Mouse (Mus musculus): ENCODE data around the gene Slc16a1.

GRCm38 (mm10) chr3:104641313-104641712, 2.8 kb downstream of the Slc16a1 start:
- TF ChIP-seq USF2 (conservative IDR thresholded peaks at IDR 0.05; ENCODE audit: low read depth, low read length) (no peak), CTCF (conservative IDR thresholded peaks at IDR 0.05 in 1 of 2, IDR thresholded peaks at IDR 0.05 in 1 of 2; ENCODE audit: low read depth in 2 of 2, low read length in 2 of 2) (no peak), ZMIZ1 (IDR thresholded peaks at IDR 0.05; ENCODE audit: low read depth, low read length) (no peak), TCF12 (IDR thresholded peaks at IDR 0.05; ENCODE audit: low read depth, low read length) (no peak), MYC (IDR thresholded peaks at IDR 0.05; ENCODE audit: low read depth, low read length) (no peak), MAFK (IDR thresholded peaks at IDR 0.05; ENCODE audit: insufficient replicate concordance, low read length) (no peak), POLR2A (IDR thresholded peaks at IDR 0.05; ENCODE audit: low read depth, low read length) (no peak), TBP (conservative IDR thresholded peaks at IDR 0.05; ENCODE audit: low read depth, low read length) (no peak), E2F4 (IDR thresholded peaks at IDR 0.05; ENCODE audit: insufficient replicate concordance, low read depth, low read length) (no peak), CHD2 (IDR thresholded peaks at IDR 0.05; ENCODE audit: low read length) (no peak), ZKSCAN1 (IDR thresholded peaks at IDR 0.05; ENCODE audit: borderline replicate concordance, low read depth, low read length) (no peak)
